Comparison of ENCODE assay signal across 8 mouse cellular contexts in genomic region chr19:55127072-55127718, GRCm38 (mm10). TPM values are rescaled to one million over a fixed set of nuclear protein-coding genes. Genes with fewer than 3 reads are reported as not detected.
DNase-seq lines count a peak whose midpoint lies in the region; ATAC-seq and TF ChIP-seq lines count a peak whose summit lies in the region.

Gene Gpam, minus strand, starts transcription at chr19:55127238.

- no peak for TF ChIP-seq POLR2A in embryonic fibroblast, embryonic 13.5 days (IDR thresholded peaks at IDR 0.05; ENCODE audit: low read depth, low read length)

- WGBS in midbrain, embryonic 11.5 days = 75% methylated on average over 11 of the region's 11 CpGs

- no peak within 1 kb of the TSS for H3K9ac ChIP-seq in midbrain, embryonic 11.5 days (ENCODE audit: low read length)

- no peaks in the 10 kb centered on the region for H3K4me1 ChIP-seq in erythroblast, embryonic 14.5 days (ENCODE audit: control insufficient read depth)
- H3K4me1 ChIP-seq in embryonic fibroblast, embryonic 13.5 days (ENCODE audit: control insufficient read depth, insufficient read depth, low read length) = no peaks in the 10 kb centered on the region
- H3K4me1 ChIP-seq in midbrain, embryonic 11.5 days (ENCODE audit: control insufficient read depth, insufficient read depth, low read length) = peaks cover 15% of the 10 kb centered on the region

- H3K9me3 ChIP-seq in erythroblast, embryonic 14.5 days (ENCODE audit: control insufficient read depth, low read length) = no peaks in the 10 kb centered on the region
- H3K9me3 ChIP-seq in midbrain, embryonic 11.5 days (ENCODE audit: control insufficient read depth, low read length) = peaks cover 3% of the 10 kb centered on the region; the same call in 1 of the 2 replicates

- intact Hi-C loops in left cerebral cortex, postnatal 14 days (cut with DNase I) = no loop called here

- no peak within 1 kb of the TSS for H3K27ac ChIP-seq in embryonic fibroblast, embryonic 13.5 days (ENCODE audit: insufficient read depth, low read length)
- H3K27ac ChIP-seq in midbrain, embryonic 11.5 days (ENCODE audit: low read depth, low read length) = no peak within 1 kb of the TSS

- no peak for ATAC-seq in erythroblast, adult 5-6 weeks (replicated peaks; ENCODE audit: low FRiP score, poor library complexity, severe bottlenecking)
- ATAC-seq in midbrain, embryonic 11.5 days (ENCODE audit: low FRiP score) = no peak
- ATAC-seq in cerebellum, adult (ENCODE audit: insufficient number of reproducible peaks, low FRiP score, low TSS enrichment) = no peak

- DNase-seq in heart, postnatal 4 days = no peak
- DNase-seq in left cerebral cortex, postnatal 14 days (ENCODE audit: low spot score in 2 of 2) = no peak
- no peak for DNase-seq in midbrain, embryonic 11.5 days (ENCODE audit: low spot score, missing footprints)
- DNase-seq in ovary, adult 18-20 months (ENCODE audit: low spot score) = no peak

- H3K4me2 ChIP-seq in midbrain, embryonic 11.5 days = no peak within 1 kb of the TSS

- peak within 1 kb of the TSS; percentile 48 for H3K4me3 ChIP-seq in erythroblast, embryonic 14.5 days (replicated peaks)
- no peak within 1 kb of the TSS for H3K4me3 ChIP-seq in embryonic fibroblast, embryonic 13.5 days (ENCODE audit: insufficient read depth, low read length)
- no peak within 1 kb of the TSS for H3K4me3 ChIP-seq in midbrain, embryonic 11.5 days (ENCODE audit: low read depth, low read length)

- TF ChIP-seq CTCF in embryonic fibroblast, embryonic 13.5 days (IDR thresholded peaks at IDR 0.05; ENCODE audit: borderline replicate concordance, insufficient read depth, low read length) = no peak

- H3K27me3 ChIP-seq in erythroblast, embryonic 14.5 days (ENCODE audit: control insufficient read depth) = no peaks in the 10 kb centered on the region
- H3K27me3 ChIP-seq in midbrain, embryonic 11.5 days (ENCODE audit: control insufficient read depth, insufficient read depth, low read length) = no peaks in the 10 kb centered on the region

- H3K36me3 ChIP-seq in erythroblast, embryonic 14.5 days (ENCODE audit: control insufficient read depth) = no peaks in the 10 kb centered on the region
- no peaks in the 10 kb centered on the region for H3K36me3 ChIP-seq in midbrain, embryonic 11.5 days (ENCODE audit: control insufficient read depth, insufficient read depth, low read length)

RNA-seq across cellular contexts. Expression of gene Gpam, which starts in this region (rescaled TPM):
- polyA plus RNA-seq in erythroblast, embryonic 14.5 days (2012) = 0.04 and 0.05 TPM in 2 replicates
- total RNA-seq in erythroblast, adult 5-6 weeks (2015; ENCODE audit: low replicate concordance) = 0.38 and 1.0 TPM in 2 replicates
- 1.7 and 1.9 TPM in 2 replicates for total RNA-seq in erythroblast, adult 5-6 weeks (2017; ENCODE audit: low replicate concordance)
- polyA plus RNA-seq in embryonic fibroblast, embryonic 13.5 days (2011; ENCODE audit: insufficient read length, low read depth, missing spikeins) = 12.1 and 13.7 TPM in 2 replicates
- 10 to 100 TPM; 61.4 to 62.7 TPM for total RNA-seq in heart, postnatal 4 days (2021)
- total RNA-seq in left cerebral cortex, postnatal 14 days (2021) = 10 to 100 TPM; 65.0 to 66.0 TPM
- polyA plus RNA-seq in midbrain, embryonic 11.5 days (2014; fragmentation: Nextera tagmentation; extraction: Ambion mirVana) = 23.6 and 27.1 TPM in 2 replicates

Comparison
In these comparisons a context has a peak if more than half of its experiments do, and no peak if none do; other contexts are left out.
1. RNA of gene Gpam (total RNA-seq): 65.0 to 66.0 TPM in left cerebral cortex, postnatal 14 days and 61.4 to 62.7 TPM in heart, postnatal 4 days; 0.38 to 1.9 TPM in erythroblast, adult 5-6 weeks; every median in the first group is over 10 times any median in the second.
2. RNA of gene Gpam (polyA plus RNA-seq): 23.6 to 27.1 TPM in midbrain, embryonic 11.5 days and 12.1 to 13.7 TPM in embryonic fibroblast, embryonic 13.5 days; 0.04 to 0.05 TPM in erythroblast, embryonic 14.5 days; every median in the first group is over 10 times any median in the second.